Comparison of ENCODE assay signal across 10 mouse cellular contexts in the genomic region with DNA sequence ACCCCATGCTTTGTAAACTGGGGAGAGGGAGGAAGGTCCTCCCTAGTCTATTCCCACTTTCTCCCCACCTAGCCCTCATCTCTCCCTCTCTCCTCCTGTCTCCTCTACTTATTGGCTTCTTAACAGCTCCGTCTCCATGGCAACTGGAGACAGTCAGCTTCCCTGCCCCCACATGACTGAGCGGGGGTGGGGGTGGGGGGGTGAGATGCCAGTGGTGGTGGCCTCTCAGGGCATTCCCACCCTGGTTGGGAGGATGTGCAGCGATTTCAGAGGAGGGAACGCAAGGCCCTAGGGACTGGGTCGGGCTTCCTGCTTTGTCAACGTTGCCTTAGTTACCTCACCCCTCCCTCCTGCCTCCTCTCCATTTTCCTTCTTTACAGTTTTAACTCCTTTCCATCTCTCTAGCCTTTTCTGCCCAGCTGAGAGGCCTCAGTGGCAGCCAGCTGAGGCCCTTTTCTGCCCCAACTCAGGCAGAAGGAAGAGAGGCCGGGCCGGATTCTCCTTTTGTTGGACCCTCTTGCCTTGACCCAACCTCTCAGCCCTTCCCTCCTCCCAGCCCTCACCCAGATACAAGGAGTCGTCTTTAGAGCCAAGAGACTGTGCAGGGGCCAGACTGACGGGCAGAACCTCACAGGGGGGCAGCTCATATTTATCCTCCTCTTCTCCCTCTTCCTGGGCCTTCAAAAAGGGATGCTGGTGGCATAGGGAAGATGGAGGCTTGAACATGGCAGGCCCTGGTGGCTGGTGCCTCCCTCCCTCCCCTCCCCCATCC. TPM values are rescaled to one million over a fixed set of nuclear protein-coding genes. Genes with fewer than 3 reads are reported as not detected.
A peak's percentile ranks its signal among the peaks of the same experiment; 100 is the strongest.
DNase-seq lines count a peak whose midpoint lies in the region; ATAC-seq and TF ChIP-seq lines count a peak whose summit lies in the region.
"Had no signal": no experiment of that assay in that cellular context is flagged by ENCODE, and none has a peak within 500 bp of the region (broad histone marks: within the 10 kb centered on the region; RNA-seq: fewer than 3 reads in every experiment).

No protein-coding gene starts in this region.

- TF ChIP-seq POLR2A in cerebellum, adult 2 months (IDR thresholded peaks at IDR 0.05; ENCODE audit: borderline replicate concordance, insufficient read depth, low read length): no peak

- no peak for DNase-seq in kidney, adult 18-20 months
- peak; percentile 73 to 83 for DNase-seq in left cerebral cortex, postnatal 14 days (ENCODE audit: low spot score in 2 of 2)
- no peak for DNase-seq in adrenal gland, adult 8-10 months
- DNase-seq in cerebellum, adult 2 months: no peak

- no peak overlapping the region for H3K9ac ChIP-seq in kidney, embryonic 15.5 days
- peak overlapping the region; percentile 33; the same call in 1 of the 2 replicates for H3K9ac ChIP-seq in embryonic facial prominence, embryonic 13.5 days
- H3K9ac ChIP-seq in heart, embryonic 16.5 days (ENCODE audit: low read length): no peak overlapping the region
- no peak overlapping the region for H3K9ac ChIP-seq in neural tube, embryonic 12.5 days

- peak overlapping the region; percentile 31 for H3K4me2 ChIP-seq in kidney, embryonic 15.5 days
- H3K4me2 ChIP-seq in embryonic facial prominence, embryonic 13.5 days: peak overlapping the region; percentile 39
- H3K4me2 ChIP-seq in heart, embryonic 16.5 days (ENCODE audit: low read depth, low read length): peak overlapping the region; percentile 20; the same call in 1 of the 2 replicates
- H3K4me2 ChIP-seq in neural tube, embryonic 12.5 days (replicated peaks): peak overlapping the region; percentile 48

- H3K9me3 ChIP-seq in kidney, embryonic 15.5 days (replicated peaks): no peaks in the 10 kb centered on the region
- no peaks in the 10 kb centered on the region for H3K9me3 ChIP-seq in embryonic facial prominence, embryonic 13.5 days
- H3K9me3 ChIP-seq in heart, embryonic 16.5 days (replicated peaks; ENCODE audit: control insufficient read depth, low read length): no peaks in the 10 kb centered on the region
- no peaks in the 10 kb centered on the region for H3K9me3 ChIP-seq in neural tube, embryonic 12.5 days

- H3K36me3 ChIP-seq in kidney, embryonic 15.5 days: no peaks in the 10 kb centered on the region
- no peaks in the 10 kb centered on the region for H3K36me3 ChIP-seq in embryonic facial prominence, embryonic 13.5 days
- no peaks in the 10 kb centered on the region for H3K36me3 ChIP-seq in heart, embryonic 16.5 days (ENCODE audit: control insufficient read depth, insufficient read depth)
- no peaks in the 10 kb centered on the region for H3K36me3 ChIP-seq in neural tube, embryonic 12.5 days

- intact Hi-C loops in left cerebral cortex, postnatal 14 days (cut with DNase I): no loop called here

- ATAC-seq in kidney, embryonic 15.5 days (replicated peaks; ENCODE audit: low FRiP score): peak; percentile 72; the same call in 1 of the 2 replicates
- ATAC-seq in embryonic facial prominence, embryonic 13.5 days (ENCODE audit: insufficient number of reproducible peaks, insufficient read depth, low FRiP score, low TSS enrichment, low read depth): peak; percentile 34; the same call in 1 of the 2 replicates
- ATAC-seq in heart, embryonic 16.5 days (replicated peaks; ENCODE audit: extremely low read depth, insufficient read depth, low FRiP score): peak; percentile 73
- ATAC-seq in neural tube, embryonic 12.5 days (ENCODE audit: low FRiP score, low read depth): peak; percentile 90

- peaks cover 17% of the 10 kb centered on the region for H3K4me1 ChIP-seq in kidney, embryonic 15.5 days
- peaks cover 16% of the 10 kb centered on the region for H3K4me1 ChIP-seq in embryonic facial prominence, embryonic 13.5 days
- peaks cover 6% of the 10 kb centered on the region; the same call in 1 of the 2 replicates for H3K4me1 ChIP-seq in heart, embryonic 16.5 days (ENCODE audit: control insufficient read depth, insufficient read depth, low read length)
- peaks cover 29% of the 10 kb centered on the region for H3K4me1 ChIP-seq in neural tube, embryonic 12.5 days
- H3K4me1 ChIP-seq in cerebellum, adult 2 months (ENCODE audit: control insufficient read depth, insufficient read depth, low read length): no peaks in the 10 kb centered on the region

- H3K27ac ChIP-seq in kidney, embryonic 15.5 days: peak overlapping the region; percentile 54
- H3K27ac ChIP-seq in embryonic facial prominence, embryonic 13.5 days: peak overlapping the region; percentile 44; the same call in 1 of the 2 replicates
- H3K27ac ChIP-seq in heart, embryonic 16.5 days (ENCODE audit: low read length): peak overlapping the region; percentile 59
- H3K27ac ChIP-seq in neural tube, embryonic 12.5 days: peak overlapping the region; percentile 79
- no peak overlapping the region for H3K27ac ChIP-seq in cerebellum, adult 2 months (ENCODE audit: insufficient read depth, low read length)

- H3K27me3 ChIP-seq in kidney, embryonic 15.5 days: no peaks in the 10 kb centered on the region
- H3K27me3 ChIP-seq in embryonic facial prominence, embryonic 13.5 days: no peaks in the 10 kb centered on the region
- no peaks in the 10 kb centered on the region for H3K27me3 ChIP-seq in heart, embryonic 16.5 days (ENCODE audit: control insufficient read depth, insufficient read depth, low read length)
- no peaks in the 10 kb centered on the region for H3K27me3 ChIP-seq in neural tube, embryonic 12.5 days (replicated peaks)
- no peaks in the 10 kb centered on the region for H3K27me3 ChIP-seq in cerebellum, adult 2 months (ENCODE audit: control insufficient read depth, insufficient read depth, low read length)

- 11% methylated on average over 10 of the region's 10 CpGs for WGBS in kidney, embryonic 15.5 days
- 27% methylated on average over 10 of the region's 10 CpGs for WGBS in embryonic facial prominence, embryonic 13.5 days
- WGBS in heart, embryonic 16.5 days: 33% methylated on average over 10 of the region's 10 CpGs
- 5% methylated on average over 10 of the region's 10 CpGs for WGBS in neural tube, embryonic 12.5 days
- 25% methylated on average over 10 of the region's 10 CpGs for WGBS in cerebellum, adult 2 months

- TF ChIP-seq CTCF in cerebellum, adult 2 months (IDR thresholded peaks at IDR 0.05; ENCODE audit: borderline replicate concordance, insufficient read depth, low read depth, low read length): no peak

- no peak overlapping the region for H3K4me3 ChIP-seq in kidney, embryonic 15.5 days (replicated peaks)
- H3K4me3 ChIP-seq in embryonic facial prominence, embryonic 13.5 days: no peak overlapping the region
- H3K4me3 ChIP-seq in heart, embryonic 16.5 days (ENCODE audit: low read length): no peak overlapping the region
- no peak overlapping the region for H3K4me3 ChIP-seq in neural tube, embryonic 12.5 days
- no peak overlapping the region for H3K4me3 ChIP-seq in cerebellum, adult 2 months (replicated peaks; ENCODE audit: insufficient read depth, low read depth, low read length)

RNA-seq across cellular contexts. Expression of a gene that starts 1.4 kb away (rescaled TPM):
- 0.13 and 0.14 TPM in 2 replicates for polyA plus RNA-seq in kidney, embryonic 15.5 days (2015; fragmentation: Nextera tagmentation; extraction: Ambion mirVana)
- polyA plus RNA-seq in embryonic facial prominence, embryonic 13.5 days (2015; fragmentation: Nextera tagmentation; extraction: Ambion mirVana): 0.31 TPM in 1 of 2 replicates, not detected in the other
- 0.16 TPM in 1 of 2 replicates, not detected in the other for polyA plus RNA-seq in heart, embryonic 16.5 days (2015; fragmentation: Nextera tagmentation; extraction: Ambion mirVana)
- total RNA-seq in left cerebral cortex, postnatal 14 days (2021): under 1 TPM; 0.70 to 0.92 TPM
- polyA plus RNA-seq in neural tube, embryonic 12.5 days (2016; fragmentation: Nextera tagmentation; extraction: Ambion mirVana): 0.34 and 0.96 TPM in 2 replicates
- total RNA-seq in adrenal gland, adult 8-10 months (2022): under 1 TPM; 0.43 to 0.52 (median 0.47) TPM
- polyA plus RNA-seq in cerebellum, adult 2 months (2012; rRNA removed): 0.78 and 0.79 TPM in 2 replicates
- total RNA-seq: ES-E14; hematopoietic stem cell, adult 5-6 weeks had no signal

RNA-seq across cellular contexts. Expression of a gene that starts 24.1 kb away (rescaled TPM):
- 68.4 and 70.7 TPM in 2 replicates for polyA plus RNA-seq in kidney, embryonic 15.5 days (2015; fragmentation: Nextera tagmentation; extraction: Ambion mirVana)
- 58.2 and 64.3 TPM in 2 replicates for polyA plus RNA-seq in embryonic facial prominence, embryonic 13.5 days (2015; fragmentation: Nextera tagmentation; extraction: Ambion mirVana)
- polyA plus RNA-seq in heart, embryonic 16.5 days (2015; fragmentation: Nextera tagmentation; extraction: Ambion mirVana): 32.3 and 32.8 TPM in 2 replicates
- 1 to 10 TPM; 3.3 to 3.6 TPM for total RNA-seq in left cerebral cortex, postnatal 14 days (2021)
- 11.6 and 13.7 TPM in 2 replicates for polyA plus RNA-seq in neural tube, embryonic 12.5 days (2016; fragmentation: Nextera tagmentation; extraction: Ambion mirVana)
- 100 to 1,000 TPM in 1 of 4 experiments, 10 to 100 TPM in 3; 49.1 to 110 (median 82.0) TPM for total RNA-seq in adrenal gland, adult 8-10 months (2022)
- 3.6 and 4.8 TPM in 2 replicates for polyA plus RNA-seq in cerebellum, adult 2 months (2012; rRNA removed)

Comparison
In these comparisons a context has a peak if more than half of its experiments do, and no peak if none do; other contexts are left out.
1. ATAC-seq: peak in every context shown above with its lines; median percentile 90 in neural tube, embryonic 12.5 days; 73 in heart, embryonic 16.5 days; 72 in kidney, embryonic 15.5 days; 34 in embryonic facial prominence, embryonic 13.5 days.
2. DNase-seq: peak in left cerebral cortex, postnatal 14 days (2 of 2); none in kidney, adult 18-20 months (single experiment), adrenal gland, adult 8-10 months (single experiment) and cerebellum, adult 2 months (0 of 2).
3. Peak in every context shown above with its lines, with median percentiles within 50 percentile points of each other: H3K4me2 ChIP-seq.